Mouse (Mus musculus) adrenal gland, postnatal 36 days (tissue): ENCODE measurements around the gene Fbp1. TPM values are rescaled to one million over a fixed set of nuclear protein-coding genes. Genes with fewer than 3 reads are reported as not detected.
"Not testable (repeated sequence)": the region's sequence is repeated elsewhere in the genome, so short reads cannot be mapped to it uniquely, and the experiment has no call there.

Experiments
- DNase-seq, 2 experiments: peaks; one replicate each; pipeline ENCODE4 v3.0.0; 2021; ENCODE audit warnings: mixed read lengths in 1 of 2
- long read RNA-seq, 2 experiments: library from polyadenylated mRNA; stranded (forward); transcript quantifications; one replicate each; pipeline ENCODE4 v2.0.0; 2021; ENCODE audit warnings: borderline sequencing depth in 2 of 2
- total RNA-seq, 2 experiments: library from RNA; stranded (reverse); gene quantifications; 2 replicates each; pipeline ENCODE4 v1.2.3; 2021

Gene Fbp1
- total RNA-seq, result 1 to 10 TPM; 1.3 to 1.4 TPM
- long read RNA-seq, experiment 1, partial matches to known transcripts, result 0 of 1 reads
- long read RNA-seq, experiment 1, other reads (novel, unspliced or antisense), result 0 of 1 reads
- long read RNA-seq, experiment 2, partial matches to known transcripts, result 0 of 3 reads
- long read RNA-seq, experiment 2, other reads (novel, unspliced or antisense), result 0 of 3 reads

DNA sequence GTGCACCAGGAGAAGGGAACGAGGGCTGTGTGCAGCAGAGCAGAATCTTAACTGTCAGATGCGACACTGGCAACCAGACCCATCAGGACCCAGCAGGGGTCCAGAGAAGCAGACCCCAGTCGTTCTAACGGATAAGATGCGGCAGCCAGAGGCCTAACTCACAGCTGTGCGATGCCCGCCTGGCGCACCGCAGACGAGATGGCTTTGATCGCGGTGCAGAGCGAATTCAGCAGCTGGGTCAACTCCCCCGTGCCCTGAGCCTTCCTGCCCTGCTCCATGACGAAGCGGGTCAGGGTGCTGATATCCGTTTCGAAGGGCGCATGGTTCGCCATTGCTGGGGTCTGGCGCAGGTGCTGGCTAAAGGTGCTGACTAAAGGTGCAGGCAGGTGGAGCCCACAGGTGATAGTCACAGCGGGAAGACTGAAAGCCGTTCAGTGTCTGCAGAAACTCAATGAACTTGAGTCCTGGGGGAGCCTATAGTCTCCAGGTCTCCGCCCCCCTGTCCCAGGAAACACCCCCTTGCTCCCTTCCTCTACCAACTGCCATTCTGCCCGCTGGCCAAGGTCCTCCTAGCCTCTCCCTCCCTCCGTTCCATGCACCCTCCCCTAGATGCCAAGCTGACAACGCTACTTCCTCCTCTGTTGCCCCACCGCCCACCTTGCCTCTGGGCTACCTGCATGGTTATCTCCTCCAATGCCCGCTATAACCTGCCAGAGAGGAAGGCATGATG is at the start of gene Fbp1:
TSS of gene Fbp1 (minus strand) at position 571 of the 730 bp plus-strand sequence.
- DNase-seq, result no peak

- no peak for DNase-seq
Observed at GRCm38 (mm10) chr13:62932452-62932851, 44.4 kb upstream of the Fbp1 start.

- peak; percentile 72 to 80 for DNase-seq
Observed at GRCm38 (mm10) chr13:62929766-62930389, 41.8 kb upstream of the Fbp1 start.

- DNase-seq, result not testable (repeated sequence)
Observed at GRCm38 (mm10) chr13:62929144-62929543, 41.1 kb upstream of the Fbp1 start.

DNA sequence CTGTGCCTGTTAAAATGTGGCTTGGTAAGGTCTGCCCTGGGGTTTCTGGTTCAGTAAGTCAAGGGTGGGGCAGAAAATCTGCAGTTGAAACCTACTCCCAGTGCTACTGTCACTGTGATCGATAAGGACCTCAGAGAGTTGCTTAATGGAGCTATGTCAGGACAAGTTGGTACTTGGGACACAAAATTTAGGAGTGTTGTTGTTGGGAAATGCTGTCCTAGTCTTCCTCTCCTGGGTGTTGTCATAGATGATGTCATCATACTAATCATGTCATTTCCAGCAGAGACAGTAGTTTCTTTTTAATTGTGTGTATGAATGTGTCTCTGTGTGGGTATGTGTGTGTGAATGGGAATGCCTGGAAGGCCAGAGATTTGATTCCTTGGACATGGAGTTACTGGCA is 39.4 kb upstream of the Fbp1 start:
- DNase-seq, result no peak

GRCm38 (mm10) chr13:62926479-62926878 is 38.4 kb upstream of the Fbp1 start:
- peak; percentile 61 to 68 for DNase-seq

- no peak for DNase-seq
Observed at GRCm38 (mm10) chr13:62923182-62923581, 35.1 kb upstream of the Fbp1 start.

GRCm38 (mm10) chr13:62922645-62923044 is 34.6 kb upstream of the Fbp1 start:
- no peak for DNase-seq

DNA sequence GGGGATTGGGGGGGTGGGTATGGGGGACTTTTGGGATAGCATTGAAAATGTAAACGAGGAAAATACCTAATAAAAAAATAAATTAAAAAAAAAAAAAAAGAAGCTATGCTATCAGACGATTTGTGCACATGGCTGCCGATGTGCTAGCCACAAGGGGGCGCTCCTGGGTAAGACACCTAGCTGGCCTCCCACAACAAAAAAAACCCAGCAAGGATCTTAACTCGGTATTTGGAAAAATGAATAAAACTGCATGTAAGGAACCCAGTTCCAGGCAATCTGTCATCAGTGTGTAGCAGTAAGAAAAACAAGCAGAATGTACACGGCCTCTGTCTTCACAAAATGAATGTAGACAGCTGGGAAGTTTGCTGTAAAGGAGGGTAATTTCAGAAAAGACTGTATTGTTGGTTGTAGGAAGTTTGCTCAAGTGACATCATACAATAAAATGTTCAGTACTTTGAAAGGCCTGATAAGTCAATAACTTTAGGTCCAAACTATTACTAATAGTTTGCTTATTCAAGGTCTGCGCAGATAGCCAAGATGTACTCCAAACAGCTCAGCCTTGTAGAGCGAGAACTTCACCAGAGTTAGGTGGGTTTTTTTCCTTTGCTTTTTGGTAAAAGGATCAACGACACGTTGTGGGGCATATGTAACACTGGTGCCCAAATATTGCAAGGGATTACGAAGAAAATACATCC is 31.7 kb upstream of the Fbp1 start:
- DNase-seq, result peak; percentile 79 to 89

- DNase-seq, result peak; percentile 44 to 46
Observed at GRCm38 (mm10) chr13:62917416-62918110, 29.5 kb upstream of the Fbp1 start.

DNA sequence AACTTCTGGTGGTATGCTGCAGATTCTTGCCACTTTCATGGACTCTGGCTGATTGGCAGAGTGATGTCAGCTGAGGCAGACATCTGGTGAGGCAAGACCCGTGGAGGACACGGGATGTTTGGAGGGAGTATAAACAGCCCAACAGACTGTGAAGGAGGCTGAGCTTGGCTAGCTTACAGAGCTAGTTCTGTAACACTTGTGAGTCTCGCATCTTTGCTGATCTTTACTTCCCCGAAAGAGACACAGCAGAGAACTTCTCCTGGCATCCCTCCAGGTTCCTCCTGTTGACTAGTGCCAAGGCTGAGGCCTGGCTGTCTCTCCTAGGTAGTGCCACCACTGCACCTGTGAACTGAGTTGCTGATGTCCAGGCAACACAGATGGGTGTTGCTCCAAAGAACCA is 28.6 kb upstream of the Fbp1 start:
- DNase-seq, result peak in 1 of 2 experiments; percentile 5

DNA sequence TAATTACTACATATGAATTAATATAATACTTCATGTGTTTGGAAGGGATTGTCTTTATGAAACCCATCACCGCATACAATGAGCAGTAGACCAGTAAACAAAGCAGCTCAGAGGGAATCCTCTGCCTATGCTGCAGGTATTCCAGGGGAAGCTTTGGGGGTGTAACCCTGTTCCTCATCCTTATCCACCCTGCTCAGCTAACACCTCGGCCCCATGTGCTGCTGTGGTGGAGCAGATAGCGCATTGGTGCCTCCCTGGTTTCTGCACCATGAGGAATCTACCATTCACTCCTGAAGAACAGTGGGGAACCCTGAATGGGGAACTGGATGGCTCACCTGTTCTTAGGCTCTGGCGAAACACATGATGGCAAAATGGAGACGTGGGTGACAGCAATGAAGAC is 23.5 kb upstream of the Fbp1 start:
- no peak for DNase-seq

DNA sequence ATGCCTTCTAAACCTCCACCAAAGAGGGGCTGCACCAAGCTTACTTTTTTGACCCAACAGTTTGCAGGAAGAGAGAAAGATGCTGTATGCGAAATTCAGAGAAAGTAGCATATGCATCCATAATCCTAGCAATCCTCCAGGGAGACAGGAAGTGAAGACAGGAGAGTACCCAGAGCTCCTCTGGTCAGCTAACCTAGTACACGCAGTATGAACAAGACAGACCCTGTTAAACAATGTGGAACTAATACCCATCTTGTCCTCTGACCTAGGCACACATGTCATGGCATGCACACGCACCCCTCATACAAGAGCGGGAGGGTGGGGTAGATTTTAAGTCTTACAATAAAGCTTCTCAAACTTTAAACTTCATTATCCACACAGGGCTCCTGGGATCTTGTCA is 22.1 kb upstream of the Fbp1 start:
- no peak for DNase-seq

DNA sequence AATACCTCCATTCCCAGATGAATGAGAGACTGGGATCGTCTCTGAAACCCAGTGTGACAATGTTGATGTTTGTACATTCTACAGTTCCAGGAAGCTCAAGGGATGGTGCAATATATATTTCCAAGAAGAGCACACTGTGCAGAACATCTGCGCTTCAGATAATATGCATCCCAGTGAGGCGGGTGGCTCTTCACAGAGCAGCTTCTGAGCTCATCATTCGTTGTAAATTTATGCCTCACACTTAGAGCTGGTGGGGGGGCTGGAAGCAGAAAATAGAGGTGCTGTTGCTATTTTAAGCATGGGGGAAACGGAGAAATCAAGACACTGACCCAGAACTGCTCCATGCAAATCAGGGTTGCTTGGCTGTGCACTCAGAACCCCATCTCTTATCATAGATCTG is 21.7 kb upstream of the Fbp1 start:
- no peak for DNase-seq

DNA sequence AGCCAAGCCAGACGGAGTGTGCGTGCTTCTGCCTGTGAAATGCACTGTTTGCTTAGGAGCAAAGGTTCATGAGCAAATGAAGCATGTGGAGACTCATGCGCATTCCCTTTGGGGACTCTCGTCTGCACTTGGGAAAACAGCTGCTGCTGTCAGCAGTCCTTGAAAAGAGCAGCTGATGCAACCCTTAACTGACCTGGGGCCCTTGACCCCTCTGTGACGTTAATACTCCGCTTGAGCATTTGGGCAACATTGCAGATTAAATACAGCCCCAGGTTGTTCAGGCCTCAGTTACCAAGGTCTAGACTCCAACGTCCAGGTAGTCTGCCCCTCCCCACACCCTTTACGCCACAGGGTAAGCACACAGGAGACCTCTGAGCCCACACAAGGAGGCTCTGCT is 20.1 kb upstream of the Fbp1 start:
- DNase-seq, result peak; percentile 43 to 68

- no peak for DNase-seq
Observed at GRCm38 (mm10) chr13:62907527-62908162, 19.6 kb upstream of the Fbp1 start.

- no peak for DNase-seq
Observed at GRCm38 (mm10) chr13:62901139-62901538, 13.1 kb upstream of the Fbp1 start.

GRCm38 (mm10) chr13:62897927-62898646 is 10.0 kb upstream of the Fbp1 start:
- DNase-seq, result no peak

GRCm38 (mm10) chr13:62893044-62893842 is 5.2 kb upstream of the Fbp1 start:
- DNase-seq, result no peak

DNA sequence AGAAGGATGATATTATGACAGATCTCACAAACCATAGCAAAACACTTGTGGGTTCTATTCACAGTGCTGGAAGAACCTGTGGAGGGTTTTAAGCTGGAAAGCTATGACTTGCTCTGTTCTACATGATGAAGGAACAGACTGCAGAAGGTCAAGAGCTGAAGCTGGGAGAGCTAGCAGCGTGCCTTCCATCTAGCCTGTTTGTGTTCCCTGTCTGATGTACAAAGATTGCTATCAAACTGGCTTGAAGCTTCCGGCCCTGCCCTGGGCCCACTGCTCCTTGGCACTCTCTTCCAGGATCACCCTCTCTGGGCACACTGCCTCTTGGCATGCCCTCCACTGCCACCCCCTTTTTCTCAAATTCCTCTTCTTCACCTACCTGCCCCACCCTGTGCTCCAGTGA is 1.2 kb upstream of the Fbp1 start:
- no peak for DNase-seq
